Mouse (Mus musculus): ENCODE data around the gene Ephb2. TPM values are rescaled to one million over a fixed set of nuclear protein-coding genes. Genes with fewer than 3 reads are reported as not detected.

The Ephb2 gene
- total RNA-seq, 1 experiment from 2014 or later = not detected

DNA sequence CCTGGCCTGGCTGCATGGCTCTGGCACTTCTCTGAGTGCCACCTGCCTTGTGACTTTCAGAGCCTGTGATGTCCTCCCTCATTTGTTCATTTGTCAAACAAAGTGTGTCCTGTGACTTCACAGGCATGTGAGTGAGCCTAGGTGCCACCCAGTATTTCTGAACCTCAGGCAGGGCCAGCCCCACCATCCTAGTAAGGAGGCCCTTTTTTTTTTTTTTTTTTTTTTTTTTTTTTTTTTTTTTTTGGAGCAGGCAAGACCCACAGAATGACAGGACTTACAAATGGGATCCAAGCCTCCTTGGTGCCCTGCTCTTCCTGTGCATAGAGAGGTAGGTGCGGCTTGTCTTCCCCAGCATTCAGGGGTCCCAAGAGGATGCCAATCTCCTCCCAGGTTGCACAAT lies 89.3 kb downstream of the Ephb2 start:
- no peak for ATAC-seq (ENCODE audit: extremely low read depth, insufficient number of reproducible peaks, low FRiP score, poor library complexity, severe bottlenecking)

DNA sequence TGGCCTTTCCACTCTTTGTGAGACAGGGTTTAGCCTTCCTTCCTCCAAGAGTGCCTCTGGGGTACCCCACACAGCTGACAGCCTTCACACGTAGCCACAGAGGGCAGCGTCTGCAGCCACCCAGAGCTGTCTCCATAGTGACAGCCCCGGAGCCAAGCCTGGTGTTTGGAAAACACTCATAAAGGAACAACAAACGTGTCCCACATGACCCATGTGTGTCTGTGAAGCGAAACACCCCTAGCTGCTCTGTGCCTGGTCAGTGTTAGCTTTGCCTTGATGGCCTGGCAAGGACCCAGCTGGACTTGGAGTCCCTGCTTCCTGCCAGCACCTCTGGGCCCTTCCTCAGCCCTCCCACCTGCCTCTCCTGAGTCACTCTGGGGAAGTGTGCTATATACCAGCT lies 93.1 kb downstream of the Ephb2 start:
- ATAC-seq (ENCODE audit: extremely low read depth, insufficient number of reproducible peaks, low FRiP score, poor library complexity, severe bottlenecking) = no peak

DNA sequence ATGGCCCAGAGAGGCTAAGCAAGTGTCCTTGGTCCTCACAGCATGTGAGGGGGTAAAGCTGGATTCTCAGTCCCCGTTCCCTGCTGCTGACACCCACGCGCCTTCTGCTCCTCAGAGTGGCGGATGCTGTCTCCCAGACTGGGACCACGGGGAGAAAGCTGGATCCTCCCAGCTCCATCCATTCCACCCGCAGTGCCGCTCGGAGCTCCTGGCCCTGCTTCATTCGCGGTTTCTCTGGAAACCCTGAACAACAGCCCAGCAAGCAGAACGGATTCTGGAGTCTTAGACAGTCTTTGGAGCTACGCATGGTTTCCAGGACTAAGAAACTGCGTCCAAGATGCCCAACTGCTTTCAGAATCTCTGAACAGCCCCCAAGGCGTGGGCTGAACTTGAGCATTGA lies 93.9 kb downstream of the Ephb2 start:
- ATAC-seq (ENCODE audit: extremely low read depth, insufficient number of reproducible peaks, low FRiP score, poor library complexity, severe bottlenecking) = no peak

DNA sequence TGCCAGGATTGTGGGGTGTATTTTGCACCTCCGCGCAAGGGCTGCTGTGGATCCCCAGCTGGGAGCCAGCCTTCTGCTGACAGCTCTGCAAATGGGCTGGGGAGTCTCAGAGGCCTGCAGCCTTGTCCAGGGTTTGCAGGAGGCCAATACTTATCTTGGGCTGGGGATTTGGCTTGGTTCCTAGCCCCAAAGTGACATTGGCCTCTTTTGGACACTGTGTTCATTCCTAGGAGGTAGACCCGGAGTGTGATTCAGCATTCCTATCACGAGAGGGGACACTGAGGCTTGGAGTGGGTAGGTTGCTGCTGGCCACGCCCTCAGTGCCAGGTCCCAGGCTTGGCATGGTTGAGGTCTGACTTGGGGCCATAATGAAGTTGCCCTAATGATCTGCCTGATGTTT lies 94.8 kb downstream of the Ephb2 start:
- no peak for ATAC-seq (ENCODE audit: extremely low read depth, insufficient number of reproducible peaks, low FRiP score, poor library complexity, severe bottlenecking)

DNA sequence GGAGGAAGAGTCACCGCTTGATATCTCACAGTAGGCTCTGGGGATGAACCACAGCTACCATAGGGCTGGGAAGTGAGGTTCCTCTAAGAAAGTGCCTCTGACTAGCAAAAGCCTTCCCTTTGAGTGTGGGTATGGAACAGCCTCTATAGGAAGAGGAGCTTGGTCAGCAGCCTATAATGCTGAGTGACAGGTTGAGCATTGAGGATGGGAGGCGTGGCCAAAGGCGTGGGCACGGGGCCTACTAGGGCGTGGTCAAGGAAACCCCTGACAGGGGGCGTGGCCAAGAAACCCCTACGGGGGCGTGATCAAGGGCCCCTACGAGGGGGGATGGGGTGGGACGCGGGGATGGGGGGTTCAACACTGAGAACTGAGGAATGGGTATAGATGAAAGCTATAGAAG lies 96.6 kb downstream of the Ephb2 start:
- ATAC-seq (ENCODE audit: extremely low read depth, insufficient number of reproducible peaks, low FRiP score, poor library complexity, severe bottlenecking) = no peak

DNA sequence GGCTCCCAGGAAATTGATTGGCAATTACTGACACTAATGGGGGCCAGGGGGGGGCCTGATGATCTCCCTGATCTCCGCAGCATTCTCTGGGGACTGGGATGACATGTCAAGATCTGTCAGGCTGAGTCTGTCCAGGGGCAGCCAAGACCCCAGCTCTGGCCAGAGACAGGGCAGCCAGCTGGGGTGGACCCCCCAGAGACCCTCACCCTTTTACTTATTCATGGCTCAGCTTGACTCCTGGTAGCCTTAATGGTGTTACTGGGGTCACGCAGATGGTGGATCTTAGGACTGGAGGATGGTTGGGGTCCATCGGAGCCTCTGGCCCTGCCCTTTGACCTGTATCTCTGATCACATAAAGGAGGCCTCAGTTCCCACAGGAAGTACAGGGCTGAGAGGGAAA lies 97.5 kb downstream of the Ephb2 start:
- no peak for ATAC-seq (ENCODE audit: extremely low read depth, insufficient number of reproducible peaks, low FRiP score, poor library complexity, severe bottlenecking)

DNA sequence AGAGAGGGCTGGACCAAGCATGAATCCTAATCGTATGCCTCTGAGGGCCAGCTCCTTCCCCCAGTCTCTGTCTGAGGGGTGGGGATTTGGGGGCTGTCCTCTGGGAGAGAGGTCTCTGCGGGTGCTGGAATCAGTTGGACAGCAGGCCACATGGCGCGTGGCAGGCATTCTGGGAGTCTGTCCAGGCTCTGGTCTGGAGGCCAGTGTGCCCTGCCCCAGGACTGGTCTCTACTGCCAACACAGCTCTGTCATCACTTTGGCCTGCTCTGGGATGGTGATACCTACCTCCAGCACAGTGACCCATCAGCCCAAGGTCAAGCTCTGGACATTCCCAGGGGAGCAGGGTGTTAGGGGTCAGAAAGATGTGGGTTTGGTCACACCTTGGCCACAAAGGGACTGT lies 99.9 kb downstream of the Ephb2 start:
- ATAC-seq (ENCODE audit: extremely low read depth, insufficient number of reproducible peaks, low FRiP score, poor library complexity, severe bottlenecking) = no peak

DNA sequence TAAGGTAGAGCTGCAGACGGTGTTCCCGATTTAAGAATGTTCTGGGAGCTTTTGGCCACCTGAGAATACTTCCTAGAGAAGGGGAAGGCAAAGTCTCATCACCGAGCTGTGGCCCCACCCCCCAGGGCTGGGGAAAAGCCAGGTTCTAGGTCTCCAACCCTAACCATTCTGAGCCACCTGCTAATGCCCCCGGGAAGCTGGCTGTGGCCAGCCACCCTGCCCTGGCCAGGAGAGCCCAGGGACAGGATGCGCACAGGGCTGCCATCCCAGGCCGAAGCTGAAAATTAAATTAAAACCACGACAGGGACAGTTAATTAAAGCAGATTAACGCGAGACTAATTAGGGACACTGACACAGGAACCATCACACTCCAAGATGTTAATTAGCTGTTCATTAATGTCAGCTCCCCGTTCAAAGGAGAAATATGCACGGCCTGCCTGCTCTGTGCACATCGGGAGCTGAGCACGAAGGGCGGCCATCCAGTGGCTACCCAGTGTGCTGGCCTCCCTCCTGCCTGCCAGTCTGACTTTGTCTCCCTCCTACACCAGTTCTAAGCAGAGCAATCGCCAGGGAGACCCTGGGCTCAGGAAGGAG lies 101.5 kb downstream of the Ephb2 start:
- ATAC-seq (ENCODE audit: extremely low read depth, insufficient number of reproducible peaks, low FRiP score, poor library complexity, severe bottlenecking) = no peak

DNA sequence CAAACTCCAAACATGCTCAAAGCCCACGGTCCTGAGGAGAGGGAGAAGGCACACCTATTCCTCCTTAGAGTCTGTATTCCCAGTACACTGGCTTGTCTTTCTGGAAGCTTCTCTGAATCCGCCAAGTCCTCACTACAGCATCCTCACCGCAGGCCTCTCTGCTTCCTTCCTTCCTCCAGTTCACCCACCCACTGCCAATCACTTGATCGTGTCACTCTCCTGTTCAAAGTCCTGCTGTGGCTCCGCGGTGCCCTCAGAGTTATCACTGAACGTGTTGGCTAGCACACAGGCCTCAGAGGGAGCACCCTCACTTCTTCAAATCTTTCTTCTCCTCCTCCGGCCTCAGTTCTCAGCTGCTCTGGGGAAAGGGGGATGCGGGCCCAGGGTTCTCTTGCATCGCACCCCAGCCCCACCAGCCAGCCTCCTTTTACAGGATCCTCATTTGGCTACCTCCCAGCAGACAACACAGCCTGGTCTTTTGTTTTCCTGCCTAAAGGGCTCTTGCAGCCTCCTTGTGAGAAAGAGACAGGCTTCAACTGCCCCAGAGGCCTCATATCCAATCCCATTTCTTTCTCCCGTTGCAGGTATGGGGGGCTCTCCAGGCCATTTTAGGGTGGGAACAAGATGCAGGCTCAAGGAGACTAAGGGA lies 102.4 kb downstream of the Ephb2 start:
- ATAC-seq (ENCODE audit: extremely low read depth, insufficient number of reproducible peaks, low FRiP score, poor library complexity, severe bottlenecking) = no peak

DNA sequence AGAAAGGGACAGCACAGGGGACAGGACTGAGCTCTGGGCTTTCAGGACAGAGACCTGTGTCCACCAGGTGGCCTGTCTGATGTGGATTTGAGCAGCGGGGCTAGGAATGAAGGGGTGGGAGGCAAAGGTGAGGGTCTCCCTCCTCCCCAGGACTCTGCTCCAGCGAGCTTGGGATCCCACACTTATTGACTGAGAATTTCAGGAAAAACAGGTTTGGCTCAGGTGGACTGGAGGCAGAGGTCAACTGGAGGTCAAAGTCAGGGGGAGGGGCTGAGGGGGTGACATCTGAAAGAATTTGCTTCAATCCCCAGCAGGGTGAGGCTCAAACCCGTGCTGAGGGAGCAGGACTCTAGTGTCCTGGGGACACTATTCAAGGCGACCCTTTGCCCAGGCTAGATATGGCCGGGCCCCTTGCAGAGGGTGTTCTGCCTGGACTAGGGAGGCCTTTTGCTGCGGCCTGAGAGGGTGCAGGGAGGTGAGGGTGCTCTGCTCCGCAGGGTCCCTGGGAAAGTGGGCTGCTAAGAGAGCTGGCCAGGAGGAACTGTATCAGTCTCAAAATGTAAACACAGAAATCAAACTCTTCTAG lies 103.2 kb downstream of the Ephb2 start:
- ATAC-seq (ENCODE audit: extremely low read depth, insufficient number of reproducible peaks, low FRiP score, poor library complexity, severe bottlenecking) = no peak

DNA sequence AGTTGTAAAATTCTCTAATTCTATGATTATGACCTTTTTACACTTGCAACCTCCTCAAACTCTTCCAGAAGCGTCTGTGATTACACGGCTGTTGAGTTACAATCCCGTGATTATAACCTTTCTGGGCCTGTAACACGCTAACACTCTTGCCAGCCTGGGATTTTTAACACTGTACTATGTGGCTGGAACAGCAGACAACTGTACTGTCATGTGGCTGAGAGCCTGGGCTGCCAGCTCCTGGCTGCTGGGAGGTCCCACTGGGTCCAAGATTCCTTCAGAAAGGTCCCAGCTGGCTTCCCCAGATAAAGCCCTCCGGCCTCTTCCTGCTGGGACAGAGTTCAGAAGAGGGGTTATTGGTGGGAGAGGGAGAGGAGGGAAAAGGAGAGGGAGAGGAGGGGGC lies 104.0 kb downstream of the Ephb2 start:
- ATAC-seq (ENCODE audit: extremely low read depth, insufficient number of reproducible peaks, low FRiP score, poor library complexity, severe bottlenecking) = no peak

DNA sequence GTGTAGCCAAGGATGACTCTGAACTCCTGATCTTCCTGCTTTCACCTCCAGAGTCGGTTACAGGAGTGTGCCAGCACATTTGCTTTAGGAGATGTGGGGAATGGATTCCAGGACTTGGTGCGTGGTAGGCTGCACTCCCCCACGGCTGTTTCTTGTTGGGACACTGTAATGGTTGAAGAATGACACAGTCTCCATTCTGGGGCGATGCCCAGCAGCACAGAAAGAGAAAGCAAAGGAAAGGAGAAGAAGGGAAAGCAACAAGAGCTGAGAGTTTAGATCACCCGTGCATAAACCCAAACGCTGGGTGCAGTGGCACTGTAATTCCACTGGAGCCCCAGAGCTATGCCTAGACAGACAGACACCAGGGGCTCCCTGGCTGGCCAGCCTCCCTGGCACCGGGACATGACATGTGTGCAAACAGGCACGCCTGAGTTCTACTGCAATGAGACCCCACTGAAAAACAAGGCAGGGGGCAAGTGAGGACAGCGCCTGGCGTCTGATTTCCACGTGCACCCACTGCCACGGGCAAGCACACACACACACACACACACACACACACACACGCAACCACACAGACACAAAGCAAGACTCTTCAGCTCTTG lies 104.7 kb downstream of the Ephb2 start:
- ATAC-seq (ENCODE audit: extremely low read depth, insufficient number of reproducible peaks, low FRiP score, poor library complexity, severe bottlenecking) = no peak

DNA sequence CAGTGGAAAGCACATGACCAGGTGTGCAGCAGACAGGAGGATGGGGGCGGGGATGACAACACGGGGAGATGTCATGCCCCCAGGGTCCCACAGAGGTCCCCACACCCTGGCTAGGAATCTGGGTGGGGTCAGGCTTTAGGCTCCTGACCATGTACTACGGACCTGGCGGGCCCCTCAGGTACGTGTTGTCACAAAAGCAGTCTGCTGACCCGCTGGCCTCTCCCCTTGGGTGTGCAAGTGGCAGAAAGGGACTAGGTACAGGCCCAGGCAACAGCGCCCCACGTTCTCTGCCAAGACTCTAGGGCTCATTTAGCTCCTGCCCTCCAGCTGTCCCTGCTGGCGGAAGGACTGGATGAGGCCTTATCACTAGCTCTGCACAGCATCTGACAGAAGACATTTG lies 105.3 kb downstream of the Ephb2 start:
- no peak for ATAC-seq (ENCODE audit: extremely low read depth, insufficient number of reproducible peaks, low FRiP score, poor library complexity, severe bottlenecking)

DNA sequence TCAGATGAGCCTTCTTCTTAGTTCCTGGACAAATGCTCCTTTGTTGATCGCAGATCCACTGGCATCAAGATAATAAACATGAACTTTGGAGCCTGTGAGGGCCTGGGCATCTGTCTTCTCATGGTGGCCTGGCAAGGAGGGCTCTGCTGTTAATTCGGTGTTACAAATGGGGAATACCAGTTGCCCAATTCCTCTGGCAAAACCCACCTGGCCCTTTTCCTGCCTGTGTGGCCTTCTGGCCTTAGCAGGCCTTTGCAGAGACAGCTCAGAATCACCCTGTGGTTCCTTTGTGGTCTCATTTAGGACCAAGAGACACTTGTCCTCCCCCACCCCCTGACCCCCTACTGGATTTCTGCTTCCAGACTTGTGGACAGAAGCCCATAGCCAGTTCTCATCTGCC lies 106.2 kb downstream of the Ephb2 start:
- no peak for ATAC-seq (ENCODE audit: extremely low read depth, insufficient number of reproducible peaks, low FRiP score, poor library complexity, severe bottlenecking)

DNA sequence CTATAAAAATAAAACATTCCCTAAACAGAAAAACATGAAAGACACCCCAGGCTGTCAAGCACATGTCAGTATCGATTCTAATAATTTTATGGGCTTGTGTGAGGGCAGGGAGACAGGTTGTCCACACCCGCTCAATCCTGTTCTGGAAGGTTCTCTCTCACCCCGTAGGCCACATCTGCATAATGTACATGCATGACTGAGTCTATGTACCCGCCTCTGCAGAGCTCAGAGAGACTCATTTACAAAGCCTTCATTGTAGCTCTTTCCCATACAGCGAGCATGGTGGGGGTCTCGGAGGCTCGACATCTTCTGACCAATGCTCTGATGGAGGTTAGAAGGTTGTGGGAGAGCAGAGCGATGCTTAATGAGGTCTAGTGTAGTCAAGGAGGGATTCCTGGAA lies 108.8 kb downstream of the Ephb2 start:
- no peak for ATAC-seq (ENCODE audit: extremely low read depth, insufficient number of reproducible peaks, low FRiP score, poor library complexity, severe bottlenecking)

DNA sequence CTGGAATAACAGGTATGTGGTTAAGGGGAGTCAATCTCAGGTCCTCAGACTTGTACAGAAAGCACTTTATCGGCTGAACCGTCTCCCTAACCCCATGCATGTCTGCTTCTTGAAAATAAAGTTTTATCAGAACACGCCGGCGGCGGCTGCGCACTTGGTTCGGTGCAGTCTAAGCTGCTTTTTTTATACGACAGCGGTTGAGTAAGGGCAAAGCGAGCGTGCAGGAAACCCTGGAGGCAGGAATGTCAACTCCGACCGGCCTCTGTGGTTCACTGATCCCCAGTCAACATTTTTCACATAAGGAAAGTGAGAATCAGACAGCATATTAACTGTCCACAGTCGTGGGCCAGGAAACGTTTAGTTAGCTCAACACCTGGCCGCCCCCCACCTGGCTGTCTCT lies 111.1 kb downstream of the Ephb2 start:
- no peak for ATAC-seq (ENCODE audit: extremely low read depth, insufficient number of reproducible peaks, low FRiP score, poor library complexity, severe bottlenecking)

DNA sequence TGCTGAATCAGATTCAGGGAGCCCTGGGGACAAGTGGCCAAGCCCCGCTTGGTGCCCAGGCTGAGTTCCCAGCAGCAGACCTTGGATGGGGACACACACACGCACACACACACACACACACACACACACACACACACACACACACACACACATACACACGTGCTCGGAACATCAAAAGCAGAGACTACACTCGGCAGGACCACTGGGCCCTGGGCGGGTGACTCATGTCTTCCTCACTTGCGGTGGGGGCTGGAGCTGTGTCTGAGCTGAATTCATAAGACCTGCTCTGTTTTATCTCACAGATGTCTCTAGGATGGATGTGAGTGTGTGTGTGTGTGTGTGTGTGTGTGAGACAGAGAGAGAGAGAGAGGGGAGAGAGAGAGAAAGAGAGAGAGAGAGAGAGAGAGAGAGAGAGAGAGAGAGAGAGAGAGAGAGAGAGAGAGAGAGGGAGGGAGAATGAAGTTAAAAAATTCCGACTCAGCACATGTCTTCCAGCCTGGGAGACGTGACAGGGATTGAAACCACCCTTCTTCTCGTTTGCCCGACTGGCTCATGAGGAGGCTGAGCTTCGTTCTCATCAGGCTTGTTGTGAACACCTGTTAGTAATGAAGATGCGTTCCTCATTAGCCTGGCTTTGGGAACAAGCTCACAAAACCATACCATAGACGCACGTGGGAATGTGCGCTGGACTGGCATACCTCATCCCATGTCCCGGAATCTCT lies 113.3 kb downstream of the Ephb2 start:
- ATAC-seq (ENCODE audit: extremely low read depth, insufficient number of reproducible peaks, low FRiP score, poor library complexity, severe bottlenecking) = no peak

DNA sequence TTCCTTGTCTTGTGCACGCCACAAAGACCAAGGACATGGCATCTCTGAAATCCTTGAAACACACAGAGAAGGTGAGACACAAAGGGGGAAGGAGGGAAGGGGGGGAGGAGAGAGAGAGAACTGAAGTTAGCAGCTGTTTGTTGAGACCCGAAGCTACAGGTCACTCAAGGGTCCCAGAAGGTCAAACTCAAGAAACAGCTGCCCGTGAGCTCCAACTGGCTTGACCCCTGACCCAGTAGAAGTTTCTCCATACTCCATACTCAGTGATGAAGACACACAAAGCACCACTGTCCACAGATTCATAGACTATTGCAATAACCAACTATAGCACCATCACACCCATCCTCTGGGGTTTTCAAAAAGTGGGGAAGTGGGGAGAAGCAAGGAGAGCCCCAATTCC lies 113.9 kb downstream of the Ephb2 start:
- ATAC-seq (ENCODE audit: extremely low read depth, insufficient number of reproducible peaks, low FRiP score, poor library complexity, severe bottlenecking) = no peak

DNA sequence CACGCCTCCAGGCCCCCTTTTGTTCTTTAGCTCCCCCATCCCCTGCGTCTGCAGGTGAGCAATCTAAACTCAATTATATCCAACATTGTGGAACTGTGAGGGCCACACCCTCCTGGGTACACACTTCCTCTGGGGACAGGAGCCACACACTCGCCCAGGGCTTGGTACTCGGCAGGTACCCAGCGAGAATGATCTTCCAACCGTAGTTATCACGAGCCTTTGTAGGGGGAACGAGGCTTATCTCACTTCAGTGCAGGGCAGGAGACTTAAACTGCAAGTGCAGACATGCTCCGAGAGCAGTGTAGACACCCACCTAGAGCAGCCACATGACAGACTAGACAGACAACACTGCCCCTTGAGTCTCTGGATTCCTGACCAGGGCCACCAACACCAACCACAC lies 115.8 kb downstream of the Ephb2 start:
- no peak for ATAC-seq (ENCODE audit: extremely low read depth, insufficient number of reproducible peaks, low FRiP score, poor library complexity, severe bottlenecking)

Measured in neutrophil, adult 5-6 weeks (primary cell).